Mouse (Mus musculus) adrenal gland, adult 18-20 months (tissue): ENCODE measurements around the gene Tedc2. TPM values are rescaled to one million over a fixed set of nuclear protein-coding genes. Genes with fewer than 3 reads are reported as not detected.
A peak's percentile ranks its signal among the peaks of the same experiment; 100 is the strongest.

Experiments used
- DNase-seq, 2 experiments: peaks; one replicate each; pipeline ENCODE4 v3.0.0; 2021 to 2022; ENCODE audit warnings: low spot score in 2 of 2
- microRNA-seq, 2 experiments: library from miRNA; unstranded; fragments of <30 nt; microRNA quantifications; one replicate each; pipeline ENCODE4 v1.2.0; 2021; ENCODE audit warnings: borderline number of aligned reads in 2 of 2
- total RNA-seq, 2 experiments: library from RNA; stranded (reverse); gene quantifications; 1 replicate in 1 of 2; 2 replicates in 1 of 2; pipeline ENCODE4 v1.2.3; 2021

The Tedc2 gene
- total RNA-seq, 2 experiments from 2014 or later = 3.5 to 7.1 TPM

DNA sequence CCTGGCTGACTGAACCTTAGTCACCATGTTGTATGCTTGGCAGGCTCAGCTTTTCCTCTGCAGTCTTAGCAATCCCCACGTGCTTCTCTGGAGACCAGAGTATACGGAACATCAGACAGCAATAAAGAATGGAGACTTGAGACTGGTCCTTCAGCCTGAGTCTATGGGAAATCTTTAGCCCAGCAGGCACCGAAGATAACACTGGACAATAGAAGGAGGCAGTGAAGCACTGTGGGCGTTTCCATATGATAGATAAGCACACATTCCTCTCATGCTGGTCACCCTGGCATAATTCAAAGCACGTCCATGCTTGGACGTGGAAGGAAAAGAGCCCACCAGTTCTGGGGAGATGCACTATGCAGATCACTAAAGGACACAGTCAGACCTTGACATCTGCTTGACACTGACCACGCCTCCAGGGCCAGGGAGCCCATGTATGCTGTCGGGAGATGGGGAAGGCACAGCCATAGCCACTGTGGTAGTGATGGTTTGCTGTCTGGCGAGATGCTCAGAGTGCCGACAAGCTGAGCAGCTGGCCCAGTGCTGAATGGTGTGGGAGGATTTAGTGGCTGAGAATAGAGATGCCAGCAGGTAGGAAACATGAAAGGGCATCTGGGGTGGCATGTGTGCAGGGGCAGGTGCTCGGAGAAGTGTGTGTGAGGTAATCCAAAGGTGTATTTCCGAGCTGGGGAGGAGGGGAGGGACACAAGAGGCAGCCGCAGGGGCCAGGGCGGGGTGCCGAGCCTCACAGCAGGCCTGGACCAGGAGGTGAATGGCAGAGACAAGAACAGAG lies 23.4 kb downstream of the Tedc2 start:
- no peak for DNase-seq

DNA sequence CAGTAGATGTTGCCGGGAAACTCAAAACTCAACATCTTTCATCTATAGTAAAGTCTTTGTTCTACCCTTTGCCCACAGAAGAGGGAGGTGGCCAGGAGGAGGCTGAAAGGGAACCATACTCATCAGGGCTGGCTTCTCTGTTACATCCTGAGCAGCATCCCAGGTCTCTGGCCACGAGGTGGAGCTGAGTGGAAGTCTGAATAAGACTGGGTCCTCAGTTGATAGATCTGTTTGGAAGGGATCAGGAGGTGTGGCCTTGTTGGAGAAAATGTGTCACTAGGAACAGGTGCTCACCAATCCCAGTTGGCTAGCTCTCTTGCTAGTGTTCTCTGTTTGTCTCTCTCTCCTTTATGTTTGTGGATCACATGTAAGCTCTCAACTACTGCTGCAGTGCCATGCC lies 25.3 kb downstream of the Tedc2 start:
- no peak for DNase-seq

DNA sequence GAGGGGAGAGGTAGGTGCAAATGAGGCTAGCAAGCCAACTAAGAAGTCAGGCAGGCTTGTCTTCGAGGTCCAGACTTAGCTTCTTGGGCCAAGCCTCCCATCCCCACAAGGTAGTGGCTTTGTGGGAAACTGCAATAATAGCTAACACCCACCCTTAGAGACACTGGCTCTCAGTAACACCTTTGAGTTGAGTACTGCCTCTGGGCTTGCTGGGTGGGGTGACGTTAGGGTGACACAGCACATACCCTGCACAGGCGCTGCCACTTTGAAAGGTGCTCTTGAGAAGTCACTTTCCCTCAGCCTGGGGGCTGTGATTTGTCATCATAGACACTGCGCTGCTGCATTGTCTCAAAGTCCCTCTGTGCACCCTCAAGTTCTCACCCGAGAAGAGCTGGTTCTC lies 26.9 kb downstream of the Tedc2 start:
- DNase-seq = no peak

DNA sequence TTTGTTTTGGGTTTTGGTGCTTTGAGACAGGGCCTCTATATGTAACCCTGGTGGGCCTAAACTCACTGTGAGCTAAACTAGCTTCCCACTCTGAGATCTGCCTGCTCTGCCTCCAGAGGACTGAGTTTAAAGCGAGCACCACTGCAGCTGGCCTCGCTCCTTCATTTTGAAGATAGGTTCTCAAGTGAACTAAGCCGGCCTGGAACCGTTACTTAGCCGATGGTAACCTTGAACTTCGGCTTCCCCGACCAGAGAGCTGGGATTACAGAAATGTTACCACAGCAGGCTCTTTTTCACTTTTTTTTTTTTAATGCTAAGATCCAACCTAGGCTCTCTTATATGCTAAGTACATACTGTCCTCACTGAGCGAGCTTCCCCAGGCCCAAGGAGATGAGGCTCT lies 27.4 kb downstream of the Tedc2 start:
- no peak for DNase-seq

DNA sequence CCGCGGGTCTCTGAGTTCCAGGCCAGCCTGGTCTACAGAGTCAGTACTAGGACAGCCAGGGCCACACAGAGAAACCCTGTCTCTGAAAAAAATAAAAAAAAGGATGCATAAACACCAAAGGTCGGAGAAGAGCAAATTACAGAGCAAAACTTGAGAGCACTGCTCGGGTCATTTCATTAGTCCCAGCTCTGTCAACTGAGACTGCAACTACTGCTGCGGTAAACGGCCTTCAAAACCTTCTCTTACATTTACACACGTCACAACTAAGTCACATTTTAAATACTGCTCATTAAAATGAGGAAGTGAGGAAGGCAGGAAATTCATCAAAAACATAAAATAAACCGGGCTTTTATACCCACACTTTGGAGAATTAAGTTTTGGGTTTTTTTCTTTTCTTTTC lies 27.8 kb downstream of the Tedc2 start:
- no peak for DNase-seq

DNA sequence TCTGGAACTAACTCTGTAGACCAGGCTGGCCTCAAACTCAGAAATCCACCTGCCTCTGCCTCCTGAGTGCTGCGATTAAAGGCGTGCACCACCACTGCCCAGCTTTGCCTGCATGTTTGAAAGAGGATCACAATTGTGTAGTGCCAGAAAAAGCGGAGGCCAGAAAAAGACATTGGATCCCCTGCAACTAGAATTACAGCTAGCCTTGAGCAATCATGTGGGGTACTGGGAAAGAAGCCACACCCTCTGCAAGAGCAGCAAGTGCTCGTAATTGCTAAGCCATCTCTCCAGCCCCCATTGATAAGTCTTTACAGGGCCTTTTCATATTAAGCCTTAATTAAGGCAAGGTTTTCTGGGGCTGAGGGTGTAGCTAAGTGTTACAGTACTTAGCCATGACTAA lies 29.2 kb downstream of the Tedc2 start:
- DNase-seq = no peak

DNA sequence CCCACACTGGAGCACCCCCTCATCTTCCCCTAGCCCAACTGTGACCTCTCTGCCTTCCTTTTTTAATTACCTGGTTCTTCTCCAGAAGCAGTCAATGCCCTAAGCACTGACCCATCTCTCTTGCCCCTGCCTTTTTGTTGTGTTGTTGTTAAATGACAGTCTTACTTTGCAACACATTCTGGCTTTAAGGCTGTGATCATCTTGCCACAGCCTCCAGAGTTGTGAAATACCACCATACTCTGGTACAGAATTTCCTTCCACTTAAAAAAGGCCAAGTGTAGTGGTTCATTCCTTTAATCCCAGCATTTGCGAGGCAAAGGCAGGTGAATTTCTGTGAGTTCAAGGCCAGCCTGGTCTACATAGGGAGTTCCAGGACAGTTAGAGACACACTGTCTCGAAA lies 29.7 kb downstream of the Tedc2 start:
- DNase-seq = no peak

DNA sequence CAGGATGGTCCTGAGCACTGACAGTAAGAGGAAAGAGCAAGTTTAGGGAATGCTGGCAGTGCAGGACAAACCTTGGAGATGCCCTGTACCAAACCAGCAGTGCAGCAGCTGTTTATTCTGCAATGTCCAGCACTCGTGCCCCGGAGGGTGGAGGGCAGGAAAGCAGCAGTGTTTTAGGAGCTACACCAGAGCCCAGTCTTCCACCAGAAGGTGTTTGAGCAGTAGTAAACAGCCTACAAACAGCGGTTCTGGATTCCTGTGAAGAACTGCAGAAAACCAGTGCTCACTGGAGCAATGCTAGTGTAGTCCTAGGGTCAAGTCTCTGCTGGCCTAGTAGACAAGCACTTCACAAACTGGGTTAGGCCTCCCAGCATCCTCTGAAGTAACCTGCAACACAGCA lies 46.4 kb downstream of the Tedc2 start:
- DNase-seq = no peak

DNA sequence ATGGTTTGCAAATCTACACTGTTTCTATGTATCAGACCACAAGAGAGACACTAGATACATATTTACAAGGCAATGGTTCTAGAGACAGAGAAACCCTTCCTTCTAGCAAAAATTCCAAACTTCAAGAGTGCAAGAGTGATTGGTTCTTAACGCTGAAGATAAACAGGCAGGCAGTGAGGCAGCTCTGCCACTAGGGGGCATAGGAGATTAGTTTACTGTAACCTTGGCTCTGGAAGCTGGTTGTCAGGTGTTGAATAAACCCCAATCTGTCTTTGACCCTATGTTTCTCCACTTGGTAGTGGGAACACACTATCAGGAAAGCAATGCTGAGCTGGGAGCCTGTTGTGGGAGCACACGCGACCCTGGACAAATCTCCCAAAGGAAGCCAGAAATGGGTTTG lies 47.2 kb downstream of the Tedc2 start:
- DNase-seq = peak; percentile 56 to 64

DNA sequence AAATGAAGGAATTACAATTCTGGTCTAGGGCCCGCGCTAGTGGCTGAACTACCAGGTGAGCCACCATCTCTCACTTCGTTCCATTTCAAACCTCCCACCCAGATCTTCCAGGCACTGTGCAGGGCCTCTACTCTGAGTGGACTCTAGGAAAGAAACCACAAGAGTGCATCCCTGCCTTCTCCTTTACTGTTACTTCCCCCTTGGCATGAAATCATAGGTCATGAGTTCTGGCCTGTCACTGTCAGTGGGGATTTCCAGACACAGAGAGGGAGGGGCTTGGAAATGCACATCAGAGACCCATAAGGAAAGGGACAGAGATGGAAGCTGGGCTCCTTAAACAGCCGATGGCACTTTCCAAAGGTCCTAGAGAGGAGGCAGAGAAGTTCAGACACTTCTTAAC lies 48.9 kb downstream of the Tedc2 start:
- no peak for DNase-seq

DNA sequence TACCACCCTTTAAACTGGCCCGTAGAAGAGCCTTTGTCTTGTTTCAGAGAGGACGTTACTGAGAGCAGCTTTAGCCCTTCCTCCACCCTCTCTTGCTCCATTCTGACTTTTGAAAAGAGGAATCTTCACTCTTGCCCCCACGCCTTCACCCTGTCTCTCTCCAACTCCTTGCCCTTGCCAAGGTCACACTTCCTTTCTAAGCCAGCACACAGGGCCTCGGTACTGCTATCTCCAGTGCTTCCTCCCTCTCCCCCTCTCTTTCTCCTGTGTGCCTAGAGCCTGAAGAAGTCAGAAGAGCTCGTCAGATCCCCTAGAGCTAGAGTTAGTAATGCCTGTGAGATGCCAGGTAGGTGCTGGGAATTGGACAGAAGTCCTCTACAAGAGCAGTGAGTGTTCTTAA lies 49.9 kb downstream of the Tedc2 start:
- DNase-seq = no peak

DNA sequence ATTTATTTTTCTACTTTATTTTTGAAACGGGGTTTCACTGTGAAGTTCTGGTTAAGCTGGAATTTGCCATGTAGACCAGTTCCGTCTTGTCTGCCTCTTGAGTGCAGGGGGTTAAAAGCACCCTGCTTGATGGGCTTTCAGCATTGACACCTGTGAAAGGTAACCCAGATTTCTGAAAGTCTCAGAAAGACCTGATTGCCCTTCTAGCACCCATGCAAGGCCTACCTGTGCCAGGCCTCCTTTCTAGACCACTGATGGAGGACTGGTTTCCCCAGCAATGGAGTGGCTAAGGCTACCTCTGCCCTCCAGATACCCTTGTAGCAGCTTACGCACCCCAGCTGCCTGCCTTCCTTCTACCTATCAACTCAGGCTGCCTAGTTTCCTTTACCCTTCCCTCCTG lies 50.5 kb downstream of the Tedc2 start:
- DNase-seq = no peak

DNA sequence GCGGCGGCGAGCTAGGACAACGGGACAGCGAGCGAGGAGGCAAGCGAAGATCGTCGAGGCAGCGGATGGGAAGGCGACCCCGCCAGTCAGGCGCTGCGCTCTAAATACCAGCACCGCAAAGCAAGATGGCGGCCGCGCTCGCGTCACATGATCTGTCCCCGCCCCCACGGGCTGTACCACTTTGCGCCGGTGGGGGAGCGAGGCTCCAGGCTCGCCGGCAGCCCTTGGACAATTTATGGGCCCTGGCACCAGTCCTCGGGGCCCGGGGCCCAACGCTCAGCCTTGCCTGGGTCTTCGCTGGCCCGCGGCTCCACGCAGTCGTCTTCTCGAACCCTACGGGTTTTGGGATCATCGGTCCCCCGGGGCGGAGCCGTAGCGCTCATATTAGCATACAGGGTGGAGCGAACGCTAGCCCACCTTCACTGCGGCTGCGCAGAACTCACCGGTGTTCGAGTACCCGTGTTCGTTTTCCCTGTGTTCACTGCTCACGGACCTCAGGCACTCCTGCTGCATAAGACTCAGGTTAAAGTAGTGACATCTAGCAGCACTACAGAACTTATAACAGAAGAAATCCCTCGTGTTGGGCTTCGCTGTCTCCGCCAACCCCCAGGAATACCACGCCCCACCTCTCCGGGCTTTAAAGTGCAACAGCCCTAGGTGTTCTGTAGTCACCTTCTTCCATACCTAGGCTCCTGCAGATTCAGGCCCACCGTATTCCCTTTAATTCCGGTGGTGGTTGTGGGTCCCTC lies 51.2 kb downstream of the Tedc2 start, which contains the start of gene Atp6v0c:
TSS of gene Atp6v0c (minus strand) at position 386 of the 749 bp plus-strand sequence.
- peak; percentile 92 for DNase-seq

DNA sequence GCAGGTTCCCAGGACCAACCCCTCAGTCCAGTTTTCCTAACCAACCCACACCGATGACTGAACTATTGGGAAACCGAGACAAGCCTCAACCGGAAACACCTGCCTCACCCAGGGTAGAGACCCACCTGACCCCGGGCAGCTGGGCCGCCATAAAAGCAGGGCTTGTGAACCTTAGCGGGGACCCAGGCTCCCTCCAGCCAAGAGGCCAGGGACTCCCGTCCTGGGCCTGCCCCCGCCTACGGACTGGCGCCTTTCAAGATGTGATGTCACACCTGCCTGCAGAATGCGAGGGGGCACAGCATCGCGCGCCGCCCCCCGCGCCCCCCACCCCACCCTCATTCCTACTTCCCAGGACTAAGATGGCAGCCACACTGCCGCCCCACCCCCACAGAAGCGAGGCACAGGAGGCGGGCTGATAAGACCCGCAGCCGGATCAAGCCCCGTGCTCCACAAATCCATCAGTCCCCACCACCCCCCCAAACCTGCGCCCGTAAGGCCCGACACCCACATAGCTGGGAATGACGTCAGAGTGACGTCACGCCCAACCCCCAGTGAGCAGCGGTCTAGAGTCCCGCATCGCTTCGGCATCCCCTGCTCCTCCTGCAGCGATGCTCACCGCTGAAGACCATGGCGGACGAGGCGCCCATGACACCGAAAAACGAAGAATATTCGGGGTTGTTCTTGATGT lies 51.9 kb downstream of the Tedc2 start:
- peak; percentile 56 to 71 for DNase-seq

DNA sequence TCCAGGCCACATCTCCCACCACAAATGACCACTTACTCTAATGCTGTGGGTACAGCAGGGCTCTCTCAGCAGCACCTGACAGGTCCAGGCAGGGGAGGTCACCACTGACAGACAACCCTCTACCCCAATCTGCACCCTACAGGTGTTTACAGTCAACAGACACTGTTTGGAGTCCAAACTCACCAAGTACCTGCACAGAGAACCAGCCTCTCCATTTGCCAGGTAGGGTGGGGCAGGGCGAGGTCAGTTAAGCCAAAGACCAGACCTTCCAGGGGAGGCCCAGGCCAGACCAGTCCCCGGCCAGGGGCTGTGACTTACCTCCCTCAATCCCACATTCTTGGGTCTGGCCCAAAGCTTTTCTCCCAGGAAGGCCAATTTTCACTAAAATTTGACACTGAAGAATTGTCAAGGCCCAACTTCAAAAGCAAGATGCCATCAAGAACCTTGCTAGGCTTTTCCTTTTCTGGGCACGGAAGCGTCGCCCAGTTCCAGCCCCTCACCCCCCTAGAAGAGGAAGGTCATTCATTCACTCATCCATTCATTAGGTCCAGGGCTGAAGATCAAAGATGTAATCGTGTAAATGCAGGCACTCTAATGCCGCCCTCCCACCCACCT lies 52.7 kb downstream of the Tedc2 start:
- no peak for DNase-seq

DNA sequence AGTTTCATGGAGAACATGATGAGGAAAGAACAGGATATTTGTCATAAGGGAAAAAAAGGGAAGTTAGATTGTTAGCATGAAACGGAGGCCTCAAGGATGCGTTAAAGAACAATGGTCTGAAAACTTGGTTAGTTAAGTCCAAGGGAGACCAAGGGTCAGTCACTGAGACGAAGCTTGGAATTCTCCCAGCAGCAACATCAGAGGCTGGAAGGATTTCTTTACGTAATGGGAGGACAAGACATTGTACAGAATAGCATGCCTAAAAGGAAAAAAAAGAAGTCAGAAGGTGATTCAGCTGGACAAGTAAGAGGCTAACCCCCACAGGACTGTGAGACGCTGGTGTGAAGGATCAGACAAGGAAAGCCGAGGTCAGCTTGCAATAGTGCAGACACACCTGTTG lies 53.5 kb downstream of the Tedc2 start:
- no peak for DNase-seq

Small RNAs within 50 kb of the gene (microRNA-seq; reads per million reads assigned to microRNA genes)
- 1.2 to 2.8 reads per million in 2 experiments for gene Mir5134
- 0 reads per million in 2 experiments for gene Mir6965

Other genes starting within 250 kb of the Tedc2 start
- gene Prss30, start 240.3 kb downstream of the Tedc2 start, total RNA-seq = under 1 TPM in 1 of 2 experiments, not detected in 1; 0.64 TPM
- gene Prss22, start 222.8 kb downstream of the Tedc2 start, total RNA-seq = not detected
- gene Prss27, start 182.7 kb downstream of the Tedc2 start, total RNA-seq = 1 to 10 TPM in 1 of 2 experiments, under 1 TPM in 1; 0.23 to 1.3 TPM
- 10 to 100 TPM; 11.1 to 12.2 TPM for gene Kctd5, start 147.4 kb downstream of the Tedc2 start, total RNA-seq
- 10 to 100 TPM; 54.4 to 57.5 TPM for gene Pdpk1, start 69.9 kb downstream of the Tedc2 start, total RNA-seq
- 10 to 100 TPM; 23.8 to 29.2 TPM for gene Amdhd2, start 57.1 kb downstream of the Tedc2 start, total RNA-seq
- gene Atp6v0c, start 51.1 kb downstream of the Tedc2 start, total RNA-seq = 100 to 1,000 TPM; 434 to 484 TPM
- 10 to 100 TPM; 11.0 to 14.3 TPM for gene Tbc1d24, start 15.3 kb downstream of the Tedc2 start, total RNA-seq
- 1 to 10 TPM; 1.5 to 2.1 TPM for gene Ntn3, start 11.3 kb downstream of the Tedc2 start, total RNA-seq
- 1 to 10 TPM; 2.2 to 2.3 TPM for gene Ccnf, start 30.6 kb upstream of the Tedc2 start, total RNA-seq
- gene Abca17, start 130.2 kb upstream of the Tedc2 start, total RNA-seq = under 1 TPM in 1 of 2 experiments, not detected in 1; 0.10 TPM
- gene Abca3, start 131.1 kb upstream of the Tedc2 start, total RNA-seq = 10 to 100 TPM; 23.2 to 27.7 TPM
- gene Rnps1, start 193.7 kb upstream of the Tedc2 start, total RNA-seq = 10 to 100 TPM; 61.1 to 82.0 TPM
- gene Eci1, start 205.8 kb upstream of the Tedc2 start, total RNA-seq = 100 to 1,000 TPM; 249 to 330 TPM
- gene Dnase1l2, start 222.3 kb upstream of the Tedc2 start, total RNA-seq = 1 to 10 TPM; 2.8 to 4.0 TPM
- gene E4f1, start 249.5 kb upstream of the Tedc2 start, total RNA-seq = 10 to 100 TPM; 21.9 to 23.1 TPM
- gene Pgp, start 249.5 kb upstream of the Tedc2 start, total RNA-seq = 10 to 100 TPM; 85.8 to 86.4 TPM